Comparison of ENCODE assay signal across 17 mouse cellular contexts in the genomic region with DNA sequence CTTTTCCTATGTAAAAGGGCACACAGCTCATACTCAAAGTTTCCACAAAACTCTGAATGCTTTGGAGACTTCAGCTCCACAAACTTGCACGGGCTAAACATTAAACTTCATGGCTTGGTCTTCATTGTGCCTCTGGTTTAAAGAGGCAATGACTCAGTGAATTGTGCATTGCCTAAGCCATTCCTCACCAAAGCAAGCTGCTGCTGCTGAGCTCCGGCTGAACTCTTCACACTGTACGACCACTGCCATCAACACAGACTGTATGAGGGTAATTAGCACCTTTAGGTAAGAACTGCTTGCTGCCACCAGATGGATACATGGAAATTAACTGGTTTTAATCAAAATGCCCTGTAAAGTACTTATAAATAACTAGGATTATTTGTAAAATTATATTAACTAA.
"Had no signal": no experiment of that assay in that cellular context is flagged by ENCODE, and none has a peak within 500 bp of the region (broad histone marks: within the 10 kb centered on the region; RNA-seq: fewer than 3 reads in every experiment).

No protein-coding gene starts in this region.

- H3K27ac ChIP-seq: kidney, postnatal 0 days; layer of hippocampus, adult 2 months; left cerebral cortex, adult 2 months; liver, embryonic 13.5 days; stomach, postnatal 0 days had no signal

- H3K4me1 ChIP-seq: liver, embryonic 13.5 days had no signal

- H3K4me3 ChIP-seq: layer of hippocampus, adult 2 months; left cerebral cortex, adult 2 months; liver, embryonic 13.5 days had no signal

- H3K9me3 ChIP-seq: liver, embryonic 13.5 days had no signal

- H3K9ac ChIP-seq: liver, embryonic 13.5 days had no signal

- DNase-seq: kidney, adult 8-10 months; kidney, postnatal 25 days; layer of hippocampus, adult 9-11 months; layer of hippocampus, postnatal 36 days; liver, embryonic 13.5 days; lung, adult 2 months; lung, postnatal 14 days; lung, postnatal 4 days; midbrain, embryonic 14.5 days; thymus, adult 2 months; thymus, postnatal 14 days; thymus, postnatal 4 days had no signal

- H3K36me3 ChIP-seq: liver, embryonic 13.5 days had no signal

- H3K4me2 ChIP-seq: liver, embryonic 13.5 days; midbrain, embryonic 11.5 days had no signal

- H3K27me3 ChIP-seq: liver, embryonic 13.5 days had no signal
